Mouse (Mus musculus) spleen, postnatal 0 days (tissue): Measurements from ENCODE around the gene Tmem87b. TPM values are rescaled to one million over a fixed set of nuclear protein-coding genes. Genes with fewer than 3 reads are reported as not detected.

Source experiments
- polyA plus RNA-seq: library from polyadenylated mRNA; unstranded; fragments of >200 nt; fragmentation: Nextera tagmentation; extraction: Ambion mirVana; gene quantifications from 2 replicates; pipeline ENCODE4 v1.2.1, GENCODE M21; 2015

Gene Tmem87b
- polyA plus RNA-seq, result 8.6 and 9.9 TPM in 2 replicates

DNA sequence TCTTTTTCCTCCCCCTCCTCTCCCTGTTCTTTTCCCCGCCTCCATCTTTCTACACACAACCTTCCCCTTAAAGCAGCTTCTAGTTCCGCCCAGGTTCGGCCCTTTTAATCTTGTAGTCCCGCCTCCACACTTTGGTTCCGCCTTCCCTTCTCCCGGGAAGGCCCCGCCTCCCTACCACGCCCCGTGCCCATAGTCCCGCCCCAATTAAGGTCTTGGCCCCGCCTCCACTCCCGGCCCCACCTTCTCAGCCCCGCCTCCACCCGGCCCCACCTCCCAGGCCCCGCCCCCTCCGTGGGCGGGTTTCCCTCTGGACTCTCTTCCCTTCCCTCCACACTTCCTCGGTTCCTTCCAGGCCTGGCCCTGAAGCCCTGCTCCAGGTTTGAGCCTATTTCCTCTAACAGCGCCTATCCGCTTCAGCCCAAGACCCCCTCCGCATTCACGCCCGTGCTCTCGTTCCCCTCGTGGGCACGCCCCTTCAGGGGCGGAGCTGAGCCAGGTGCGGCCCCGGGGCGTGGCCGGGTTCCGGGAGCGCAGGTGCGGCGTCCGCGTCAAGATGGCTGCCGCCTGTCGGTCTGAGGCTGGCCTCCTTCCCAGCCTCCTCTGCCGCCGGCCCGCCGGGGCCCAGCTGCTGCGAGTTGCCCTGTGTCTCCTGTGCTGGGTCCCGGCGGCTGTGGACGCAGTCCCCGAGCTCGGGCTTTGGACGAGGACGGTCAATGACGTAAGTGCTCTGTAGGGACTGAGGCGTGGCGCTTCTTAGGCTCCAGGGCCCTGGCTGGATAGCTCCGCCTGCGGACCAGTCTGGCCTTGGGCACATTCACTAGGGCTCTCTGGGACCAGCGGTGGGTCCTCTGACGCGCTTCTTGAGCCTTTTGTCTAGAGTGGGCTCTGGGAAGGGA lies at the start of gene Tmem87b:
TSS of gene Tmem87b (plus strand) at position 333 of the 896 bp plus-strand sequence.

DNA sequence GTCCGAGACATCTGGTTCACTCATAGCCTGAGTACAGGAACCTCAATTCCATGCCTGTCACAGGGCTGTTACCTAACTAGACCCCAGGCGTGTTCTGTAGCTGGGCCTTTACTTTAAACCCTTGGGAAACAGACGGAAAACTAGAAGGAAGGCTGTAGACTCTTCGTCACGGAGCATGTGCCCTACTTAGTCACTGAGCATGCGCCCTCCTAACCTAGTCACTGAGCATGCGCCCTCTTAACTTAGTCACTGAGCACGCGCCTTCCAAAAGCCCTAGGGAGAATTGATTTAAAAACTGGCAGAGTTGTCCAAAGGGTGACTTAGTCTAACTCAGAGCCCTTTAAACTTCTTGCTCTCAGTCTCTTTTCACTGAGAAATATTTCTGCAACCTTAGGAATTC lies 44.7 kb downstream of the Tmem87b start, which contains the start of gene Fbln7:
TSS of gene Fbln7 (plus strand) at position 346 of the 400 bp plus-strand sequence.

Other genes with a start within 250 kb of the Tmem87b start
- gene Spdye4c, start 226.9 kb upstream of the Tmem87b start, polyA plus RNA-seq, result not detected in 2 replicates
- 21.9 and 22.0 TPM in 2 replicates for gene Anapc1, start 130.7 kb upstream of the Tmem87b start, polyA plus RNA-seq
- gene Mertk, start 119.2 kb upstream of the Tmem87b start, polyA plus RNA-seq, result 4.9 and 5.7 TPM in 2 replicates
- gene Fbln7, start 44.9 kb downstream of the Tmem87b start, polyA plus RNA-seq, result 0.22 and 0.41 TPM in 2 replicates
- gene Zc3h8, start 126.0 kb downstream of the Tmem87b start, polyA plus RNA-seq, result 4.9 and 5.7 TPM in 2 replicates
- gene Zc3h6, start 149.3 kb downstream of the Tmem87b start, polyA plus RNA-seq, result 2.5 and 2.6 TPM in 2 replicates
- 9.1 and 10.8 TPM in 2 replicates for gene Gm10762, start 149.6 kb downstream of the Tmem87b start, polyA plus RNA-seq
- 0.02 TPM in 1 of 2 replicates, not detected in the other for gene Vinac1, start 230.1 kb downstream of the Tmem87b start, polyA plus RNA-seq
- 2.5 and 3.0 TPM in 2 replicates for gene Ttl, start 247.8 kb downstream of the Tmem87b start, polyA plus RNA-seq